Mouse (Mus musculus) heart, postnatal 0 days (tissue): ENCODE measurements at regions not wholly inside any gene's neighbourhood (a gene's known extent, or its start where the extent isn't known, plus 50 kb on each side); places are given as distances from the start of the nearest gene placed in this dataset.

Experiments used
- ATAC-seq: fragments of 200-750 bp; cut with Nextera tagmentation; 2 replicates; pipeline ENCODE4 v1.8.0; 2017; ENCODE audit warnings: low read depth, moderate number of reproducible peaks, moderate library complexity; ENCODE audit not compliant: insufficient read depth
- DNase-seq: peaks from one replicate; pipeline ENCODE4 v3.0.0-alpha.2; 2016; ENCODE audit warnings: low spot score
- H3K27ac ChIP-seq: fragments of 300-500 bp; sonication (generic); 2 replicates; pipeline ENCODE4 v1.5.1; 2014; ENCODE audit warnings: low read depth, mild to moderate bottlenecking
- H3K27me3 ChIP-seq: fragments of 300-500 bp; sonication (generic); 2 replicates; pipeline ENCODE4 v1.6.1; 2014; ENCODE audit warnings: low read length, mixed read lengths; ENCODE audit not compliant: control insufficient read depth, insufficient read depth
- H3K36me3 ChIP-seq: fragments of 300-500 bp; sonication (generic); replicated peaks from 2 replicates; pipeline ENCODE4 v1.6.1; 2014; ENCODE audit warnings: low read length, mixed read lengths; ENCODE audit not compliant: control insufficient read depth, insufficient read depth
- H3K4me1 ChIP-seq: fragments of 300-500 bp; sonication (generic); 2 replicates; pipeline ENCODE4 v1.6.1; 2014; ENCODE audit warnings: antibody characterized with exemption; ENCODE audit not compliant: control insufficient read depth, insufficient read depth
- H3K4me2 ChIP-seq: fragments of 300-500 bp; sonication (generic); 2 replicates; pipeline ENCODE4 v1.6.1; 2014; ENCODE audit warnings: low read depth, mild to moderate bottlenecking, low read length, moderate library complexity
- H3K4me3 ChIP-seq: fragments of 300-500 bp; sonication (generic); 2 replicates; pipeline ENCODE4 v1.5.1; 2014; ENCODE audit warnings: low read depth, low read length
- H3K9ac ChIP-seq: fragments of 300-500 bp; sonication (generic); replicated peaks from 2 replicates; pipeline ENCODE4 v1.6.1; 2014; ENCODE audit warnings: low read depth, low read length, mixed read lengths
- H3K9me3 ChIP-seq: fragments of 300-500 bp; sonication (generic); replicated peaks from 2 replicates; pipeline ENCODE4 v1.6.1; 2016; ENCODE audit warnings: low read length; ENCODE audit not compliant: control insufficient read depth
- CTCF ChIP-seq: IDR thresholded peaks from 2 replicates; pipeline ENCODE4 v1.5.1; 2016; ENCODE audit warnings: antibody characterized with exemption, control low read depth, low read depth
- EP300 ChIP-seq: IDR thresholded peaks from 2 replicates; pipeline ENCODE4 v1.6.1; 2016; ENCODE audit warnings: antibody characterized with exemption, low read depth
- WGBS: fragments of 180-500 bp; shearing (Covaris S2); extraction: QIAGEN DNeasy Blood & Tissue Kit; methylation state at CpG from one replicate; pipeline ENCODE4 v1.1.7; 2014; 5-methylcytosine and 5-hydroxymethylcytosine counted together

DNA sequence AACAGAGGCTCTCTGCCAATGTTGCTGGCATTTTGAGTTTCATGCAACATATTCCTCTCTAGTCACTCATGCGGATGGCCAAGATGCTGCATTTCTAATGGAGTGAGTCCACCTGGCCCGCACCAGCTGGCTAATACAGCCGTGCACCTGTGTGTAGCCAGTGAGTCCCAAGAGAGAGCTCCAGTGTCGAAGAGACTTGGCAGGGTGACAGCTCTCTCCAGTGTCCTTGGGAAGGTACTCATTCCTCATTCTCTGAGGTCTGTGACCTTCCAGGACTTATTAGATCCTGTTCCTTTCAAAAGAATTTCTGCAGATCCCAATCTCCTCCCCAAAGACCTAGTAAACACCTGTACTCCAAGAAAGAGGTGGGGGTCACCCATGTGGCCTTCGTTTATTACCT, 109.9 kb downstream of the Hs3st3b1 start:
- 67% methylated on average over 5 of the region's 5 CpGs for WGBS
- TF ChIP-seq EP300 (no peak), CTCF (no peak)
- DNase-seq (no peak), ATAC-seq (no peak)
- Histone ChIP-seq H3K27ac (no peak overlapping the region), H3K27me3 (no peaks in the 10 kb centered on the region), H3K4me2 (no peak overlapping the region), H3K36me3 (no peaks in the 10 kb centered on the region), H3K9me3 (no peaks in the 10 kb centered on the region), H3K9ac (no peak overlapping the region), H3K4me3 (no peak overlapping the region), H3K4me1 (no peaks in the 10 kb centered on the region)

DNA sequence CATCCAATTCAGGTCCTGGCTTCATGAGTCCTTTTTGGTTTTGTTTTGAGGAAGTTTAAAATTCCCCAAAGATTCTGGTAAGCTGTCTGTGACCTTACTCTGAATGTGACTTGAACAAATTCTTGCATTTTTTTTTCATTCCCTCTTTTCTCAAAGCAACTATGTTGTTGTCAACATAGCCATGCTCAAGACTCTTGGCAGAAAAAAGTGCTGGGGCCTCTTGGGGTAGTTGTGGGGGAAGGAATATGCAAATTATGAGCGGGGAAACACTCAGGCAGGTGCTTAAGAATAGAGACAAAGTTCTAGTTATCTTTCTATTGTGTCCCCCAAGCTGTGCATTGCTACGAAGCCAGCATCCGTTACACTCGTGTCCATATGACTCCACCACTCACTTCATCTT, 99.2 kb downstream of the Hs3st3b1 start:
- WGBS, result 82% methylated on average over 4 of the region's 4 CpGs
- H3K4me2 ChIP-seq, result no peak overlapping the region

DNA sequence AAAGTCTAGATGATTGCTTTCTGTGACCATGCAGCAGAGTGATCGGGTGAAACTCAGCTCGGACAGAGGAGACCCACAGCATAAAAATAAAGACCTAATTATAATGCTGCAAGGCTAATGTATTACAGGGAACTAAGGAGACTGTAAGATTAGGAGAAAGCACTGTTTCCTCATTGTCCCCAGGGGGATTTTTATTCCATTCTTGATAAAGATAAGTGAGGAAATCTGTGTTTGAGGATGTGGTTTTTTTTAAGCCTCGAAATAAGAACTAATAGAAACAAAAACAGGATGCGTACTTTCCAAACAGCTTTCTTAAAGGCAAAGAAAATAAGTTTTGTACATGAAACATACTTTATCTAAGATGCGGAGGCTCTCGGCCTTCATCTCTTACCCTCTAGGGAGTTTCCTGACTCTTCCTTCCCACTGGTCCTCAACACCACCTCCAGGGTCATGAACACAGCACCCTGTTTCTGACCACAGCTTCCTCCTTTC, 94.8 kb downstream of the Hs3st3b1 start:
- Histone ChIP-seq H3K27ac (no peak overlapping the region), H3K27me3 (no peaks in the 10 kb centered on the region), H3K4me1 (peaks cover 12% of the 10 kb centered on the region; the same call in 1 of the 2 replicates), H3K36me3 (no peaks in the 10 kb centered on the region), H3K9me3 (0 out of 2 replicates have a peak, but pooled peaks cover 4% of the 10 kb centered on the region), H3K4me2 (no peak overlapping the region), H3K4me3 (no peak overlapping the region), H3K9ac (no peak overlapping the region)
- WGBS, result 58% methylated on average over 6 of the region's 6 CpGs
- no peak for TF ChIP-seq CTCF
- TF ChIP-seq EP300, result no peak
- no peak; the same call in 1 of the 2 replicates for ATAC-seq
- DNase-seq, result no peak

More for the DNA sequence above, 99.2 kb downstream of the Hs3st3b1 start:
- ATAC-seq, result no peak
- no peak for TF ChIP-seq CTCF
- no peak for TF ChIP-seq EP300
- Histone ChIP-seq H3K36me3 (no peaks in the 10 kb centered on the region), H3K9me3 (0 out of 2 replicates have a peak, but pooled peaks cover 4% of the 10 kb centered on the region), H3K27ac (no peak overlapping the region), H3K4me3 (no peak overlapping the region), H3K27me3 (no peaks in the 10 kb centered on the region), H3K4me1 (peaks cover 5% of the 10 kb centered on the region; the same call in 1 of the 2 replicates), H3K9ac (no peak overlapping the region)
- DNase-seq, result no peak

DNA sequence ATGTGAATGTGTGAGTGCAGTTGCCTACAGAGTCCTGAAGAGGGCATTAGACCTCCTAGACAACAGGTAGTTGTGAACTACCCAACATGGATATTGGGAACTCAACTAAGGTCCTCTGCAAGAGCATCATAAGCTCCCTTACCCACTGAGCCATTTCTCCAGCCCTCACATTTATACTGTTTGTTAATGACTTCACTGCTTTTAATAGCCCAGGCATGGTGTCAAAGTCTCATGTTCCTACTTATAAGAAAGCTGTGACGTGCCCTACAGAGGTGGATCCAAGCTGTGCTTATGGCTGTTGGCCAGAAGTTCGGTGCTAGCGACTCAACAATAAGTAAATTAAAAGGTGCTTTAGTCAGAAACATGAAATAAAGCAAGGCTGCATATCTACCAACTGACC, 88.6 kb downstream of the Hs3st3b1 start:
- Histone ChIP-seq H3K9me3 (no peaks in the 10 kb centered on the region), H3K36me3 (no peaks in the 10 kb centered on the region), H3K4me3 (peak overlapping the region; percentile 13), H3K27me3 (no peaks in the 10 kb centered on the region), H3K4me1 (peaks cover 17% of the 10 kb centered on the region), H3K27ac (peak overlapping the region; percentile 79), H3K9ac (no peak overlapping the region), H3K4me2 (peak overlapping the region; percentile 50)
- peak; percentile 78 for ATAC-seq
- peak; percentile 71 for DNase-seq
- TF ChIP-seq EP300, result no peak
- TF ChIP-seq CTCF, result no peak
- 41% methylated on average over 3 of the region's 3 CpGs for WGBS

DNA sequence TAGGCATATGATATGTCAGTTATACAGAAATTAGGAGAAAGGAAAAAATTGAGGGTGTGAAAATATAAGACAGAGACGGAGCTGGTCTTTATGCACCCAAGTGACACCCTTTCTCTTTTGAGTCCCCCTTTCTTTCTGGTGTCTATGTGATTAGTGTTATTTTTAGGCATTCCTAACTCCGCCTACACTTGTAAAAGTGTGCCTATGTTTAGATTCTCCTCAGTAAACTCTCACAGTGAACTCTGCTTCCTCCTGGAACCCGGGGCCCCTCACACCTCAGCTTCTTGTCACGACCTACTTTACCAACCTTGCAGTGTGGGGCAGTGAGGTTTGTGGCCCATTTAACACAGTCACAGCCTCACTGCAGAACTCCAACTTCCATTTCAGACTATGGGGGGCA, 88.0 kb downstream of the Hs3st3b1 start:
- H3K4me2 ChIP-seq, result peak overlapping the region; percentile 50
- no peaks in the 10 kb centered on the region for H3K27me3 ChIP-seq
- H3K4me1 ChIP-seq, result peaks cover 17% of the 10 kb centered on the region
- no peak overlapping the region for H3K9ac ChIP-seq
- H3K36me3 ChIP-seq, result no peaks in the 10 kb centered on the region
- ATAC-seq (peak; percentile 58), DNase-seq (peak; percentile 33)
- no peaks in the 10 kb centered on the region for H3K9me3 ChIP-seq
- peak overlapping the region; percentile 13 for H3K4me3 ChIP-seq
- H3K27ac ChIP-seq, result peak overlapping the region; percentile 79
- TF ChIP-seq CTCF (no peak), EP300 (no peak)
- 25% methylated on average over 4 of the region's 4 CpGs for WGBS

DNA sequence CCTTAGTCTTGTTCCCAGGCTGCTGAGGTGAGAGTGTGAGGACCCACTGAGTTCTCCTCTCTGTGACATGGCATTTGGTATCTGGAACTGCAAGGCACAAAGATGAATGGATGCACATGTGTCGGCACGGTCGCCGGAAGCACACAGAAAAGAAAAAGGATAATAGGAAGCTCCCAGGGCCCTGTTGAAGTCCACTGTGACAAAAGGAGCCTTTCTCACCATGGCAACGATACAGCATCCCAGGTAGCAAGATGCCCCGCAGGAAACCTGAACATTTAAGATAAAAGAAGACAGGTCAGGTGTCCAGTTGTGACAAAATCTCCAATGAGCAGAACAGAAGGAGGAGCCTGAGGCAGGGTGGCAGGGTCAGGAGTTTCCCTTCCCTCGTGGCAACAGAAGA, 87.5 kb downstream of the Hs3st3b1 start:
- Histone ChIP-seq H3K36me3 (no peaks in the 10 kb centered on the region), H3K27me3 (no peaks in the 10 kb centered on the region), H3K9ac (no peak overlapping the region), H3K4me3 (no peak overlapping the region), H3K27ac (peak overlapping the region; percentile 79; the same call in 1 of the 2 replicates), H3K4me2 (peak overlapping the region; percentile 50; the same call in 1 of the 2 replicates), H3K9me3 (no peaks in the 10 kb centered on the region), H3K4me1 (peaks cover 17% of the 10 kb centered on the region)
- DNase-seq, result no peak
- TF ChIP-seq EP300 (no peak), CTCF (no peak)
- no peak for ATAC-seq
- WGBS, result 45% methylated on average over 7 of the region's 7 CpGs
